Mouse (Mus musculus) MEL (cell line): ENCODE measurements around the gene Ppt2.

Experiments used
- CTCF ChIP-seq, 3 experiments: IDR thresholded peaks in 2 of 3; conservative IDR thresholded peaks in 1 of 3; 2 replicates each; pipeline ENCODE4 v1.5.1; 2011 to 2012; ENCODE audit warnings: low read length in 3 of 3, low read depth in 2 of 3, mild to moderate bottlenecking in 2 of 3, improper control_type of control experiment in 1 of 3, inconsistent platforms in 1 of 3, mixed read lengths in 1 of 3, moderate library complexity in 1 of 3; ENCODE audit not compliant: control insufficient read depth in 1 of 3, insufficient read depth in 1 of 3, poor library complexity in 1 of 3, severe bottlenecking in 1 of 3
- E2F4 ChIP-seq: IDR thresholded peaks from 2 replicates; pipeline ENCODE4 v1.6.1; 2011; ENCODE audit warnings: low read depth, low read length, improper control_type of control experiment, borderline replicate concordance
- EP300 ChIP-seq, 2 experiments: IDR thresholded peaks; 2 replicates each; pipeline ENCODE4 v1.6.1; 2011; ENCODE audit warnings: improper control_type of control experiment in 2 of 2, low read length in 2 of 2, low read depth in 1 of 2, mild to moderate bottlenecking in 1 of 2
- GABPA ChIP-seq: IDR thresholded peaks from 2 replicates; pipeline ENCODE4 v1.6.1; 2012; ENCODE audit warnings: low read depth, mild to moderate bottlenecking, inconsistent platforms, low read length, improper control_type of control experiment, moderate library complexity
- MAFK ChIP-seq: IDR thresholded peaks from 2 replicates; pipeline ENCODE4 v1.6.1; 2011; ENCODE audit warnings: low read depth, mild to moderate bottlenecking, low read length, improper control_type of control experiment, borderline replicate concordance
- POLR2A ChIP-seq, 2 experiments: IDR thresholded peaks; 2 replicates each; pipeline ENCODE4 v1.6.1; 2011 to 2012; ENCODE audit warnings: low read length in 2 of 2, mild to moderate bottlenecking in 2 of 2, control low read depth in 1 of 2, improper control_type of control experiment in 1 of 2, low read depth in 1 of 2, moderate library complexity in 1 of 2; ENCODE audit not compliant: control insufficient read depth in 1 of 2, insufficient read depth in 1 of 2, poor library complexity in 1 of 2
- POLR2AphosphoS5 ChIP-seq: IDR thresholded peaks from 2 replicates; pipeline ENCODE4 v1.6.1; 2012; ENCODE audit warnings: low read depth, borderline replicate concordance, mild to moderate bottlenecking, inconsistent platforms, low read length, moderate library complexity, mixed read lengths
- USF2 ChIP-seq, 2 experiments: IDR thresholded peaks; 2 replicates each; pipeline ENCODE4 v1.6.1; 2011 to 2012; ENCODE audit warnings: improper control_type of control experiment in 2 of 2, low read length in 2 of 2, borderline replicate concordance in 1 of 2, inconsistent platforms in 1 of 2, low read depth in 1 of 2, mild to moderate bottlenecking in 1 of 2; ENCODE audit not compliant: insufficient read depth in 1 of 2
- ZMIZ1 ChIP-seq: IDR thresholded peaks from 2 replicates; pipeline ENCODE4 v1.6.1; 2012; ENCODE audit warnings: low read depth, mild to moderate bottlenecking, inconsistent platforms, low read length, improper control_type of control experiment, moderate library complexity

GRCm38 (mm10) chr17:34661121-34661591 is 32.8 kb upstream of the Ppt2 start:
- TF ChIP-seq POLR2A (IDR thresholded peaks at IDR 0.05; ENCODE audit: control insufficient read depth in 1 of 2, insufficient read depth in 1 of 2, low read depth in 1 of 2, low read length in 2 of 2, poor library complexity in 1 of 2) (no peak), EP300 (IDR thresholded peaks at IDR 0.05; ENCODE audit: low read depth in 1 of 2, low read length in 2 of 2) (no peak), POLR2AphosphoS5 (no peak), USF2 (IDR thresholded peaks at IDR 0.05; ENCODE audit: borderline replicate concordance in 1 of 2, insufficient read depth in 1 of 2, low read depth in 1 of 2, low read length in 2 of 2) (no peak), GABPA (no peak), CTCF (IDR thresholded peaks at IDR 0.05 in 2 of 3, conservative IDR thresholded peaks at IDR 0.05 in 1 of 3; ENCODE audit: control insufficient read depth in 1 of 3, insufficient read depth in 1 of 3, low read depth in 2 of 3, low read length in 3 of 3, poor library complexity in 1 of 3, severe bottlenecking in 1 of 3) (no peak), ZMIZ1 (no peak), MAFK (no peak), E2F4 (no peak)
